In the genomic region with DNA sequence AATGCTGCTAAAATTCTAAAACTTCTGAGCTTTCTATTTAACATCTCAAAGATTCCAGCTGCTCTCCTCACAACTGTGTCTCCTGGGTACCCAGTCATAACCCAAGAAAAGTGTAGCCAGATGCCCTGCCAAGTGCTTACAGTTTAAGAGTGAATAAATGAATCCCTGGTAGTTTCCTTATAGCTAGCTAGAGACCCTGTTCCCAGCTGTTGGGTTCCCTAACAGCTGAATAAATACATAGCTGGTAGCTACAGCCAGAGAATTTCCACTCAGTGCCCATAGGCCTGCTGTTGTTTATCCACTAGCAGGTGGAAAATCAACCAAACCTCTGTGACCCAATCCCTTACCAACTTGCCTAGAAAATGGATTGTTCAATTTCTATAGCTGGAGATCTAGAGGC, we compare ENCODE assay signal across 19 mouse cellular contexts.
"Had no signal": no experiment of that assay in that cellular context is flagged by ENCODE, and none has a peak within 500 bp of the region (broad histone marks: within the 10 kb centered on the region; RNA-seq: fewer than 3 reads in every experiment).

No protein-coding gene starts in this region.

- H3K27me3 ChIP-seq: kidney, embryonic 15.5 days; limb, embryonic 15.5 days; midbrain, embryonic 12.5 days; midbrain, embryonic 15.5 days had no signal

- H3K9me3 ChIP-seq: kidney, embryonic 15.5 days; limb, embryonic 15.5 days; midbrain, embryonic 12.5 days; midbrain, embryonic 15.5 days had no signal

- ATAC-seq: liver, postnatal 0 days; lung, postnatal 0 days; midbrain, embryonic 15.5 days had no signal

- H3K27ac ChIP-seq: kidney, embryonic 15.5 days; limb, embryonic 15.5 days; liver, embryonic 14.5 days; macrophage; midbrain, embryonic 12.5 days; midbrain, embryonic 15.5 days had no signal

- DNase-seq: kidney, adult 11 months; kidney, adult 8-10 months; kidney, postnatal 10 days; kidney, postnatal 36 days; left cerebral cortex, postnatal 4 days; liver, postnatal 0 days; lung, embryonic 14.5 days; retina, postnatal 1 day; right cerebral cortex, postnatal 25 days; thymus, adult 18-20 months; thymus, postnatal 36 days had no signal

- H3K4me3 ChIP-seq: kidney, embryonic 15.5 days; limb, embryonic 15.5 days; midbrain, embryonic 12.5 days; midbrain, embryonic 15.5 days had no signal

- H3K4me2 ChIP-seq: kidney, embryonic 15.5 days; limb, embryonic 15.5 days; liver, embryonic 11.5 days; lung, embryonic 14.5 days; midbrain, embryonic 12.5 days; midbrain, embryonic 15.5 days had no signal

- H3K9ac ChIP-seq: kidney, embryonic 15.5 days; limb, embryonic 15.5 days; liver, embryonic 14.5 days; liver, postnatal 0 days; lung, embryonic 14.5 days; midbrain, embryonic 12.5 days; midbrain, embryonic 15.5 days had no signal

- H3K4me1 ChIP-seq: kidney, embryonic 15.5 days; limb, embryonic 15.5 days; midbrain, embryonic 12.5 days; midbrain, embryonic 15.5 days had no signal

- H3K36me3 ChIP-seq: kidney, embryonic 15.5 days; limb, embryonic 15.5 days; midbrain, embryonic 12.5 days; midbrain, embryonic 15.5 days had no signal
